Mouse (Mus musculus) stomach, embryonic 15.5 days (tissue): ENCODE measurements around the gene Macrod1. TPM values are rescaled to one million over a fixed set of nuclear protein-coding genes. Genes with fewer than 3 reads are reported as not detected.

Experiments
- ATAC-seq: fragments of 200-750 bp; cut with Nextera tagmentation; 2 replicates; pipeline ENCODE4 v1.8.0; 2017; ENCODE audit warnings: low read depth, moderate number of reproducible peaks, moderate TSS enrichment; ENCODE audit not compliant: insufficient read depth, low FRiP score
- H3K27ac ChIP-seq: fragments of 300-500 bp; sonication (generic); 2 replicates; pipeline ENCODE4 v1.5.1; 2015; ENCODE audit warnings: mild to moderate bottlenecking, inconsistent platforms
- H3K27me3 ChIP-seq: fragments of 300-500 bp; sonication (generic); replicated peaks from 2 replicates; pipeline ENCODE4 v1.6.1; 2015; ENCODE audit warnings: inconsistent platforms
- H3K36me3 ChIP-seq: fragments of 300-500 bp; sonication (generic); 2 replicates; pipeline ENCODE4 v1.6.1; 2015; ENCODE audit warnings: inconsistent platforms
- H3K4me1 ChIP-seq: fragments of 300-500 bp; sonication (generic); 2 replicates; pipeline ENCODE4 v1.6.1; 2015; ENCODE audit warnings: inconsistent platforms
- H3K4me2 ChIP-seq: fragments of 300-500 bp; sonication (generic); 2 replicates; pipeline ENCODE4 v1.6.1; 2015; ENCODE audit warnings: mild to moderate bottlenecking, inconsistent platforms
- H3K4me3 ChIP-seq: fragments of 300-500 bp; sonication (generic); replicated peaks from 2 replicates; pipeline ENCODE4 v1.5.1; 2015; ENCODE audit warnings: inconsistent platforms
- H3K9ac ChIP-seq: fragments of 300-500 bp; sonication (generic); 2 replicates; pipeline ENCODE4 v1.6.1; 2015; ENCODE audit warnings: inconsistent platforms
- H3K9me3 ChIP-seq: fragments of 300-500 bp; sonication (generic); 2 replicates; pipeline ENCODE4 v1.6.1; 2016; ENCODE audit warnings: inconsistent platforms
- WGBS: fragments of 180-500 bp; shearing (Covaris S2); methylation state at CpG from one replicate; pipeline ENCODE4 v1.1.7; 2015; 5-methylcytosine and 5-hydroxymethylcytosine counted together
- polyA plus RNA-seq: library from polyadenylated mRNA; unstranded; fragments of >200 nt; fragmentation: Nextera tagmentation; extraction: Ambion mirVana; gene quantifications from 2 replicates; pipeline ENCODE4 v1.2.1, GENCODE M21; 2015

Macrod1 gene
- polyA plus RNA-seq: 11.7 and 13.3 TPM in 2 replicates

- Histone ChIP-seq H3K4me3 (peak within 1 kb of the TSS; percentile 71), H3K27ac (peak within 1 kb of the TSS; percentile 76), H3K4me1 (peaks cover 27% of the 10 kb centered on the region), H3K9me3 (no peaks in the 10 kb centered on the region), H3K9ac (peak within 1 kb of the TSS; percentile 50), H3K4me2 (peak within 1 kb of the TSS; percentile 100), H3K36me3 (no peaks in the 10 kb centered on the region), H3K27me3 (no peaks in the 10 kb centered on the region)
- WGBS: 1% methylated on average over 71 of the region's 72 CpGs
- ATAC-seq: peak; percentile 72
Observed at GRCm38 (mm10) chr19:7056248-7057087, at the start of gene Macrod1. Macrod1 (plus strand) TSS chr19:7056810.

GRCm38 (mm10) chr19:7006892-7007593 is 49.6 kb upstream of the Macrod1 start:
- H3K27ac ChIP-seq: peak overlapping the region; percentile 82
- H3K4me2 ChIP-seq: no peak overlapping the region
- no peak overlapping the region for H3K9ac ChIP-seq
- H3K9me3 ChIP-seq: no peaks in the 10 kb centered on the region
- WGBS: 66% methylated on average over 9 of the region's 9 CpGs
- no peaks in the 10 kb centered on the region for H3K36me3 ChIP-seq
- H3K27me3 ChIP-seq: no peaks in the 10 kb centered on the region
- no peak overlapping the region for H3K4me3 ChIP-seq
- no peaks in the 10 kb centered on the region for H3K4me1 ChIP-seq
- ATAC-seq: peak; percentile 23; the same call in 1 of the 2 replicates

- WGBS: 60% methylated on average over 4 of the region's 4 CpGs
- no peak for ATAC-seq
- Histone ChIP-seq H3K36me3 (no peaks in the 10 kb centered on the region), H3K9ac (no peak overlapping the region), H3K9me3 (no peaks in the 10 kb centered on the region), H3K4me1 (no peaks in the 10 kb centered on the region), H3K4me2 (no peak overlapping the region), H3K27me3 (no peaks in the 10 kb centered on the region), H3K27ac (no peak overlapping the region), H3K4me3 (no peak overlapping the region)
Observed at GRCm38 (mm10) chr19:7012426-7012825, 44.2 kb upstream of the Macrod1 start.

- no peak overlapping the region for H3K27ac ChIP-seq
- H3K4me3 ChIP-seq: no peak overlapping the region
- H3K36me3 ChIP-seq: no peaks in the 10 kb centered on the region
- H3K4me1 ChIP-seq: no peaks in the 10 kb centered on the region
- no peak for ATAC-seq
- H3K4me2 ChIP-seq: no peak overlapping the region
- H3K27me3 ChIP-seq: no peaks in the 10 kb centered on the region
- WGBS: 87% methylated on average over 9 of the region's 9 CpGs
- H3K9ac ChIP-seq: no peak overlapping the region
- H3K9me3 ChIP-seq: no peaks in the 10 kb centered on the region
Observed at GRCm38 (mm10) chr19:7013984-7014383, 42.6 kb upstream of the Macrod1 start.

GRCm38 (mm10) chr19:7014481-7015135 is 42.0 kb upstream of the Macrod1 start:
- no peak overlapping the region for H3K4me3 ChIP-seq
- no peak for ATAC-seq
- 90% methylated on average over 20 of the region's 20 CpGs for WGBS

GRCm38 (mm10) chr19:7017541-7018457 is 38.8 kb upstream of the Macrod1 start:
- Histone ChIP-seq H3K27ac (peak overlapping the region; percentile 44), H3K9me3 (no peaks in the 10 kb centered on the region), H3K4me3 (peak overlapping the region; percentile 16; the same call in 1 of the 2 replicates), H3K9ac (no peak overlapping the region), H3K4me1 (no peaks in the 10 kb centered on the region), H3K4me2 (no peak overlapping the region), H3K27me3 (no peaks in the 10 kb centered on the region), H3K36me3 (peaks cover 29% of the 10 kb centered on the region)
- peak; percentile 61; the same call in 1 of the 2 replicates for ATAC-seq
- WGBS: 73% methylated on average over 12 of the region's 12 CpGs

More at GRCm38 (mm10) chr19:7014481-7015135, 42.0 kb upstream of the Macrod1 start:
- Histone ChIP-seq H3K27me3 (no peaks in the 10 kb centered on the region), H3K27ac (no peak overlapping the region), H3K4me2 (no peak overlapping the region), H3K9ac (no peak overlapping the region), H3K4me1 (no peaks in the 10 kb centered on the region), H3K9me3 (no peaks in the 10 kb centered on the region), H3K36me3 (no peaks in the 10 kb centered on the region)

GRCm38 (mm10) chr19:7018546-7018945 is 38.1 kb upstream of the Macrod1 start:
- Histone ChIP-seq H3K4me2 (no peak overlapping the region), H3K27me3 (no peaks in the 10 kb centered on the region), H3K9ac (no peak overlapping the region), H3K27ac (peak overlapping the region; percentile 9), H3K4me1 (no peaks in the 10 kb centered on the region), H3K9me3 (no peaks in the 10 kb centered on the region), H3K4me3 (peak overlapping the region; percentile 16), H3K36me3 (peaks cover 34% of the 10 kb centered on the region)
- 78% methylated on average over 11 of the region's 11 CpGs for WGBS
- ATAC-seq: no peak; the same call in 1 of the 2 replicates

- no peaks in the 10 kb centered on the region for H3K9me3 ChIP-seq
- WGBS: 64% methylated on average over 5 of the region's 5 CpGs
- no peak within 1 kb of the TSS for H3K9ac ChIP-seq
- H3K27ac ChIP-seq: peak within 1 kb of the TSS; percentile 9
- H3K4me1 ChIP-seq: no peaks in the 10 kb centered on the region
- peak; percentile 76 for ATAC-seq
- H3K36me3 ChIP-seq: peaks cover 38% of the 10 kb centered on the region
- peak within 1 kb of the TSS; percentile 16 for H3K4me3 ChIP-seq
- no peak within 1 kb of the TSS for H3K4me2 ChIP-seq
- H3K27me3 ChIP-seq: no peaks in the 10 kb centered on the region
Observed at GRCm38 (mm10) chr19:7019191-7019590, 37.4 kb upstream of the Macrod1 start, which contains the start of gene Fermt3. Fermt3 (minus strand) TSS chr19:7019469.

- ATAC-seq: no peak; the same call in 1 of the 2 replicates
- no peak overlapping the region for H3K4me2 ChIP-seq
- H3K27me3 ChIP-seq: no peaks in the 10 kb centered on the region
- H3K9me3 ChIP-seq: no peaks in the 10 kb centered on the region
- H3K4me3 ChIP-seq: no peak overlapping the region
- H3K9ac ChIP-seq: no peak overlapping the region
- 0 out of 2 replicates have a peak overlapping the region, but pooled peaks have one; percentile 8 for H3K27ac ChIP-seq
- H3K4me1 ChIP-seq: no peaks in the 10 kb centered on the region
- WGBS: 47% methylated on average over 3 of the region's 3 CpGs
- peaks cover 48% of the 10 kb centered on the region for H3K36me3 ChIP-seq
Observed at GRCm38 (mm10) chr19:7020224-7020641, 36.4 kb upstream of the Macrod1 start.

GRCm38 (mm10) chr19:7029531-7029930 is 27.1 kb upstream of the Macrod1 start:
- no peaks in the 10 kb centered on the region for H3K4me1 ChIP-seq
- H3K27me3 ChIP-seq: no peaks in the 10 kb centered on the region
- no peaks in the 10 kb centered on the region for H3K9me3 ChIP-seq
- H3K9ac ChIP-seq: no peak overlapping the region
- peaks cover 79% of the 10 kb centered on the region for H3K36me3 ChIP-seq
- H3K4me3 ChIP-seq: no peak overlapping the region
- H3K27ac ChIP-seq: no peak overlapping the region
- H3K4me2 ChIP-seq: no peak overlapping the region
- 94% methylated on average over 5 of the region's 5 CpGs for WGBS
- ATAC-seq: no peak

GRCm38 (mm10) chr19:7034006-7034405 is 22.6 kb upstream of the Macrod1 start:
- Histone ChIP-seq H3K36me3 (peaks cover 51% of the 10 kb centered on the region), H3K27me3 (no peaks in the 10 kb centered on the region), H3K9ac (no peak overlapping the region), H3K4me1 (peaks cover 16% of the 10 kb centered on the region), H3K4me2 (no peak overlapping the region), H3K27ac (no peak overlapping the region), H3K4me3 (no peak overlapping the region), H3K9me3 (no peaks in the 10 kb centered on the region)
- ATAC-seq: no peak
- 91% methylated on average over 5 of the region's 5 CpGs for WGBS
